Mouse (Mus musculus): ENCODE data around the gene Iqgap2. TPM values are rescaled to one million over a fixed set of nuclear protein-coding genes. Genes with fewer than 3 reads are reported as not detected.

Gene Iqgap2
- polyA plus RNA-seq, 1 experiment: 0.06 TPM

GRCm38 (mm10) chr13:95621563-95621962 is 270.2 kb downstream of the Iqgap2 start:
- H3K4me3 ChIP-seq (ENCODE audit: insufficient read depth, poor library complexity, severe bottlenecking): no peak overlapping the region
- peaks cover 16% of the 10 kb centered on the region for H3K79me2 ChIP-seq (ENCODE audit: control insufficient read depth, insufficient read depth)
- H3ac ChIP-seq (ENCODE audit: control insufficient read depth, insufficient read length, low read depth): no peak overlapping the region
- TF ChIP-seq USF1 (IDR thresholded peaks at IDR 0.05; ENCODE audit: low read depth) (no peak), CEBPB (IDR thresholded peaks at IDR 0.05; ENCODE audit: low read depth) (no peak), MYOG (IDR thresholded peaks at IDR 0.05; ENCODE audit: control insufficient read depth, extremely low read depth, insufficient read length) (no peak), CTCF (IDR thresholded peaks at IDR 0.05; ENCODE audit: control insufficient read depth, insufficient read depth, insufficient read length) (no peak), MYOD1 (IDR thresholded peaks at IDR 0.05; ENCODE audit: control insufficient read depth, insufficient read length, low read depth) (no peak), MAX (IDR thresholded peaks at IDR 0.05) (no peak), FOSL1 (IDR thresholded peaks at IDR 0.05; ENCODE audit: insufficient read depth, low read length, poor library complexity, severe bottlenecking) (no peak)
- no peaks in the 10 kb centered on the region for H3K36me3 ChIP-seq (ENCODE audit: control insufficient read depth, insufficient read depth)
- no peaks in the 10 kb centered on the region for H3K27me3 ChIP-seq (ENCODE audit: control insufficient read depth, insufficient read depth, insufficient read length)
- H3K79me3 ChIP-seq (ENCODE audit: low read depth): peaks cover 14% of the 10 kb centered on the region

GRCm38 (mm10) chr13:95618859-95619258 is 272.9 kb downstream of the Iqgap2 start:
- no peak overlapping the region for H3ac ChIP-seq (ENCODE audit: control insufficient read depth, insufficient read length, low read depth)
- peaks cover 12% of the 10 kb centered on the region for H3K36me3 ChIP-seq (ENCODE audit: control insufficient read depth, insufficient read depth)
- H3K79me2 ChIP-seq (ENCODE audit: control insufficient read depth, insufficient read depth): peaks cover 43% of the 10 kb centered on the region
- H3K79me3 ChIP-seq (ENCODE audit: low read depth): peaks cover 41% of the 10 kb centered on the region
- H3K27me3 ChIP-seq (ENCODE audit: control insufficient read depth, insufficient read depth, insufficient read length): no peaks in the 10 kb centered on the region
- TF ChIP-seq MYOD1 (IDR thresholded peaks at IDR 0.05; ENCODE audit: control insufficient read depth, insufficient read length, low read depth) (no peak), CTCF (IDR thresholded peaks at IDR 0.05; ENCODE audit: control insufficient read depth, insufficient read depth, insufficient read length) (no peak), MYOG (IDR thresholded peaks at IDR 0.05; ENCODE audit: control insufficient read depth, extremely low read depth, insufficient read length) (no peak), CEBPB (IDR thresholded peaks at IDR 0.05; ENCODE audit: low read depth) (no peak), MAX (IDR thresholded peaks at IDR 0.05) (no peak), USF1 (IDR thresholded peaks at IDR 0.05; ENCODE audit: low read depth) (no peak), FOSL1 (IDR thresholded peaks at IDR 0.05; ENCODE audit: insufficient read depth, low read length, poor library complexity, severe bottlenecking) (no peak)
- no peak overlapping the region for H3K4me3 ChIP-seq (ENCODE audit: insufficient read depth, poor library complexity, severe bottlenecking)

GRCm38 (mm10) chr13:95618309-95618712 is 273.4 kb downstream of the Iqgap2 start, which contains the start of gene F2r:
TSS of gene F2r (minus strand) at chr13:95618487.
- TF ChIP-seq CEBPB (IDR thresholded peaks at IDR 0.05; ENCODE audit: low read depth) (no peak), USF1 (IDR thresholded peaks at IDR 0.05; ENCODE audit: low read depth) (no peak), MYOG (IDR thresholded peaks at IDR 0.05; ENCODE audit: control insufficient read depth, extremely low read depth, insufficient read length) (no peak), FOSL1 (IDR thresholded peaks at IDR 0.05; ENCODE audit: insufficient read depth, low read length, poor library complexity, severe bottlenecking) (peak; percentile 81), CTCF (IDR thresholded peaks at IDR 0.05; ENCODE audit: control insufficient read depth, insufficient read depth, insufficient read length) (no peak), MAX (IDR thresholded peaks at IDR 0.05) (no peak), MYOD1 (IDR thresholded peaks at IDR 0.05; ENCODE audit: control insufficient read depth, insufficient read length, low read depth) (peak; percentile 65)
- peaks cover 49% of the 10 kb centered on the region for H3K79me2 ChIP-seq (ENCODE audit: control insufficient read depth, insufficient read depth)
- peaks cover 46% of the 10 kb centered on the region for H3K79me3 ChIP-seq (ENCODE audit: low read depth)
- H3K27me3 ChIP-seq (ENCODE audit: control insufficient read depth, insufficient read depth, insufficient read length): no peaks in the 10 kb centered on the region
- H3ac ChIP-seq (ENCODE audit: control insufficient read depth, insufficient read length, low read depth): peak within 1 kb of the TSS; percentile 74
- peak within 1 kb of the TSS; percentile 84 for H3K4me3 ChIP-seq (ENCODE audit: insufficient read depth, poor library complexity, severe bottlenecking)
- peaks cover 15% of the 10 kb centered on the region for H3K36me3 ChIP-seq (ENCODE audit: control insufficient read depth, insufficient read depth)

- Histone ChIP-seq H3K79me3 (ENCODE audit: low read depth) (peaks cover 52% of the 10 kb centered on the region), H3K36me3 (ENCODE audit: control insufficient read depth, insufficient read depth) (peaks cover 20% of the 10 kb centered on the region), H3K79me2 (ENCODE audit: control insufficient read depth, insufficient read depth) (peaks cover 55% of the 10 kb centered on the region), H3K4me3 (ENCODE audit: insufficient read depth, poor library complexity, severe bottlenecking) (peak overlapping the region; percentile 84), H3ac (ENCODE audit: control insufficient read depth, insufficient read length, low read depth) (peak overlapping the region; percentile 74), H3K27me3 (ENCODE audit: control insufficient read depth, insufficient read depth, insufficient read length) (no peaks in the 10 kb centered on the region)
- no peak for TF ChIP-seq MYOG (IDR thresholded peaks at IDR 0.05; ENCODE audit: control insufficient read depth, extremely low read depth, insufficient read length)
- no peak for TF ChIP-seq MYOD1 (IDR thresholded peaks at IDR 0.05; ENCODE audit: control insufficient read depth, insufficient read length, low read depth)
- TF ChIP-seq MAX (IDR thresholded peaks at IDR 0.05): no peak
- no peak for TF ChIP-seq CEBPB (IDR thresholded peaks at IDR 0.05; ENCODE audit: low read depth)
- no peak for TF ChIP-seq FOSL1 (IDR thresholded peaks at IDR 0.05; ENCODE audit: insufficient read depth, low read length, poor library complexity, severe bottlenecking)
- no peak for TF ChIP-seq USF1 (IDR thresholded peaks at IDR 0.05; ENCODE audit: low read depth)
- TF ChIP-seq CTCF (IDR thresholded peaks at IDR 0.05; ENCODE audit: control insufficient read depth, insufficient read depth, insufficient read length): no peak
Observed at GRCm38 (mm10) chr13:95617671-95618171, 274.0 kb downstream of the Iqgap2 start.

- H3K27me3 ChIP-seq (ENCODE audit: control insufficient read depth, insufficient read depth, insufficient read length): no peaks in the 10 kb centered on the region
- peaks cover 26% of the 10 kb centered on the region for H3K36me3 ChIP-seq (ENCODE audit: control insufficient read depth, insufficient read depth)
- peak overlapping the region; percentile 74 for H3ac ChIP-seq (ENCODE audit: control insufficient read depth, insufficient read length, low read depth)
- peaks cover 58% of the 10 kb centered on the region for H3K79me3 ChIP-seq (ENCODE audit: low read depth)
- TF ChIP-seq CTCF (IDR thresholded peaks at IDR 0.05; ENCODE audit: control insufficient read depth, insufficient read depth, insufficient read length) (no peak), MAX (IDR thresholded peaks at IDR 0.05) (no peak), MYOG (IDR thresholded peaks at IDR 0.05; ENCODE audit: control insufficient read depth, extremely low read depth, insufficient read length) (no peak), USF1 (IDR thresholded peaks at IDR 0.05; ENCODE audit: low read depth) (no peak)
- H3K4me3 ChIP-seq (ENCODE audit: insufficient read depth, poor library complexity, severe bottlenecking): peak overlapping the region; percentile 84
- H3K79me2 ChIP-seq (ENCODE audit: control insufficient read depth, insufficient read depth): peaks cover 60% of the 10 kb centered on the region
Observed at GRCm38 (mm10) chr13:95617082-95617670, 274.5 kb downstream of the Iqgap2 start.

All from C2C12 (cell line).